Mouse (Mus musculus) erythroblast, embryonic 14.5 days (primary cell): Measurements from ENCODE around the gene Slc15a2.

ENCODE experiments used
- GATA1 ChIP-seq: IDR thresholded peaks from 2 replicates; pipeline ENCODE4 v1.6.1; 2012; ENCODE audit warnings: low read length, inconsistent platforms, mixed read lengths
- TAL1 ChIP-seq: IDR thresholded peaks from 3 replicates; pipeline ENCODE4 v1.6.1; 2012; ENCODE audit warnings: low read length, inconsistent platforms, mixed read lengths

DNA sequence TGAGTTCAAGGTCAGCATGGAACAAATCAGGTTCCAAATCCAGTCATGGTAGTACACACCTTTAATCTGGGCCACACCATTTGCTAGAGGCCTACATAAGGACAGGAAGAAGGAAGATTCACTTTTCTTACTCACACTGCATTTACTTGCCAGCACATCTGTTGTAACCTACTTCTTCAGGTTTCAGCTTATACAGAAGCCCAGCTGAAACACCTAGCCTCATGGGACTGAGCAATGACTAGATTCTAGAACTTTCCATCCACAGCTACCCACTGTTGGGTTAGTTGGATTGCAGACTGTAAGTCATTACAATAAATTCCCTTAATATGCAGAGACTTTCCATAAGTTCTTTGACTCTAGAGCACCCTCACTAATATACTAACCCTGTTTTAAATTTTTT is 52.2 kb downstream of the Slc15a2 start:
- TF ChIP-seq GATA1 (no peak), TAL1 (no peak)
